Comparison of ENCODE assay signal across 36 mouse cellular contexts in genomic region chr11:96289293-96289692, GRCm38 (mm10). TPM values are rescaled to one million over a fixed set of nuclear protein-coding genes. Genes with fewer than 3 reads are reported as not detected.
DNase-seq lines count a peak whose midpoint lies in the region; ATAC-seq and TF ChIP-seq lines count a peak whose summit lies in the region.
"Had no signal": no experiment of that assay in that cellular context is flagged by ENCODE, and none has a peak within 500 bp of the region (broad histone marks: within the 10 kb centered on the region; RNA-seq: fewer than 3 reads in every experiment).

No protein-coding gene starts in this region.

- H3K27ac ChIP-seq in gastrocnemius, adult 2 months: 0 out of 2 replicates have a peak overlapping the region, but pooled peaks have one; percentile 40
- peak overlapping the region; percentile 100 for H3K27ac ChIP-seq in kidney, embryonic 15.5 days
- peak overlapping the region; percentile 100 for H3K27ac ChIP-seq in neural tube, embryonic 14.5 days (ENCODE audit: low read depth, low read length)
- H3K27ac ChIP-seq: embryonic facial prominence, embryonic 12.5 days; heart, adult 2 months; heart, embryonic 13.5 days; limb, embryonic 13.5 days; stomach, postnatal 0 days had no signal

- peaks cover 42% of the 10 kb centered on the region for H3K4me1 ChIP-seq in kidney, embryonic 15.5 days
- H3K4me1 ChIP-seq in neural tube, embryonic 14.5 days (ENCODE audit: control insufficient read depth, insufficient read depth, low read length): peaks cover 17% of the 10 kb centered on the region

- no peak for TF ChIP-seq CTCF in gastrocnemius, adult 2 months (IDR thresholded peaks at IDR 0.05)

- peak overlapping the region; percentile 96 for H3K9ac ChIP-seq in kidney, embryonic 15.5 days
- H3K9ac ChIP-seq in neural tube, embryonic 14.5 days (replicated peaks; ENCODE audit: low read depth, low read length): peak overlapping the region; percentile 100
- H3K9ac ChIP-seq: embryonic facial prominence, embryonic 12.5 days; heart, embryonic 13.5 days; limb, embryonic 13.5 days; liver, postnatal 0 days had no signal

- H3K4me2 ChIP-seq in kidney, embryonic 15.5 days: peak overlapping the region; percentile 90
- H3K4me2 ChIP-seq in neural tube, embryonic 14.5 days (ENCODE audit: low read depth, low read length): peak overlapping the region; percentile 100
- H3K4me2 ChIP-seq: embryonic facial prominence, embryonic 12.5 days; heart, embryonic 13.5 days; limb, embryonic 13.5 days; liver, embryonic 11.5 days; midbrain, embryonic 11.5 days had no signal

- intact Hi-C loops in gastrocnemius, adult 2 months (cut with DNase I): no loop called here
- intact Hi-C loops in heart, postnatal 25 days (cut with DNase I): no loop called here

- ATAC-seq in kidney, embryonic 15.5 days (replicated peaks; ENCODE audit: low FRiP score): no peak
- ATAC-seq in neural tube, embryonic 14.5 days (ENCODE audit: low read depth): no peak
- ATAC-seq: forebrain, embryonic 14.5 days; intestine, embryonic 16.5 days; liver, postnatal 0 days; midbrain, embryonic 16.5 days; Patski had no signal

- H3K4me3 ChIP-seq in gastrocnemius, adult 2 months: no peak overlapping the region
- peak overlapping the region; percentile 80 for H3K4me3 ChIP-seq in kidney, embryonic 15.5 days (replicated peaks)
- H3K4me3 ChIP-seq in neural tube, embryonic 14.5 days (ENCODE audit: low read depth, low read length): peak overlapping the region; percentile 95
- H3K4me3 ChIP-seq: embryonic facial prominence, embryonic 12.5 days; heart, adult 2 months; heart, embryonic 13.5 days; limb, embryonic 13.5 days had no signal

- H3K27me3 ChIP-seq in kidney, embryonic 15.5 days: no peaks in the 10 kb centered on the region
- no peaks in the 10 kb centered on the region for H3K27me3 ChIP-seq in neural tube, embryonic 14.5 days (ENCODE audit: control insufficient read depth, insufficient read depth, low read length)
- H3K27me3 ChIP-seq: Patski had no signal

- H3K36me3 ChIP-seq in kidney, embryonic 15.5 days: no peaks in the 10 kb centered on the region
- peaks cover 4% of the 10 kb centered on the region; the same call in 1 of the 2 replicates for H3K36me3 ChIP-seq in neural tube, embryonic 14.5 days (ENCODE audit: control insufficient read depth, insufficient read depth, low read length)
- H3K36me3 ChIP-seq: embryonic facial prominence, embryonic 12.5 days; G1E; heart, embryonic 13.5 days; limb, embryonic 13.5 days had no signal

- no peak for DNase-seq in gastrocnemius, adult 2 months
- no peak for DNase-seq in gastrocnemius, adult 18-20 months (ENCODE audit: low spot score)
- peak; percentile 56 for DNase-seq in kidney, adult 18-20 months
- DNase-seq in kidney, postnatal 10 days: no peak
- no peak for DNase-seq in heart, postnatal 25 days (ENCODE audit: low spot score)
- no peak for DNase-seq in right cerebral cortex, postnatal 36 days (ENCODE audit: low spot score in 2 of 2)
- DNase-seq: adrenal gland, postnatal 10 days; cerebellum, adult 8-10 months; cerebellum, postnatal 36 days; heart, adult 2 months; heart, postnatal 10 days; liver, postnatal 0 days; lung, postnatal 36 days; right cerebral cortex, adult 18-20 months; right cerebral cortex, postnatal 4 days; thymus, adult 18-20 months; thymus, postnatal 25 days had no signal

- WGBS in kidney, embryonic 15.5 days: 25% methylated on average over 21 of the region's 21 CpGs
- WGBS in neural tube, embryonic 14.5 days: 7% methylated on average over 21 of the region's 21 CpGs

- H3K9me3 ChIP-seq in kidney, embryonic 15.5 days (replicated peaks): no peaks in the 10 kb centered on the region
- H3K9me3 ChIP-seq in neural tube, embryonic 14.5 days (ENCODE audit: control insufficient read depth, low read length): no peaks in the 10 kb centered on the region
- H3K9me3 ChIP-seq: embryonic facial prominence, embryonic 12.5 days; G1E; heart, embryonic 13.5 days; limb, embryonic 13.5 days had no signal

RNA-seq across cellular contexts. Expression of gene Hoxb7, which starts 2.9 kb away (rescaled TPM):
- total RNA-seq in gastrocnemius, adult 2 months (2021): under 1 TPM; 0.47 to 0.56 TPM
- under 1 TPM; 0.41 to 0.81 TPM for total RNA-seq in gastrocnemius, adult 18-20 months (2021)
- 58.5 and 62.7 TPM in 2 replicates for polyA plus RNA-seq in kidney, embryonic 15.5 days (2015; fragmentation: Nextera tagmentation; extraction: Ambion mirVana)
- 120 and 133 TPM in 2 replicates for polyA plus RNA-seq in neural tube, embryonic 14.5 days (2014; fragmentation: Nextera tagmentation; extraction: Ambion mirVana)
- not detected for total RNA-seq in heart, postnatal 25 days (2021)
- total RNA-seq: G1E; heart, adult 2 months; heart, postnatal 10 days; layer of hippocampus, adult 8-10 months; layer of hippocampus, postnatal 25 days; left cerebral cortex, adult 8-10 months; left cerebral cortex, postnatal 36 days; megakaryocyte, adult 5-6 weeks had no signal
- polyA plus RNA-seq: embryonic facial prominence, embryonic 12.5 days; forebrain, embryonic 14.5 days; G1E; heart, adult 2 months; midbrain, embryonic 11.5 days; midbrain, embryonic 16.5 days had no signal

RNA-seq across cellular contexts. Expression of gene Hoxb6, which starts 3.0 kb away (rescaled TPM):
- under 1 TPM; 0.56 to 0.64 TPM for total RNA-seq in gastrocnemius, adult 2 months (2021)
- under 1 TPM; 0.38 to 0.39 TPM for total RNA-seq in gastrocnemius, adult 18-20 months (2021)
- 47.1 and 49.1 TPM in 2 replicates for polyA plus RNA-seq in kidney, embryonic 15.5 days (2015; fragmentation: Nextera tagmentation; extraction: Ambion mirVana)
- 138 and 141 TPM in 2 replicates for polyA plus RNA-seq in neural tube, embryonic 14.5 days (2014; fragmentation: Nextera tagmentation; extraction: Ambion mirVana)
- total RNA-seq in heart, postnatal 25 days (2021): not detected
- total RNA-seq: G1E; heart, adult 2 months; heart, postnatal 10 days; layer of hippocampus, adult 8-10 months; layer of hippocampus, postnatal 25 days; left cerebral cortex, adult 8-10 months; left cerebral cortex, postnatal 36 days; megakaryocyte, adult 5-6 weeks had no signal
- polyA plus RNA-seq: embryonic facial prominence, embryonic 12.5 days; forebrain, embryonic 14.5 days; heart, adult 2 months; liver, postnatal 0 days; midbrain, embryonic 11.5 days; midbrain, embryonic 16.5 days had no signal

RNA-seq across cellular contexts. Expression of gene Hoxb8, which starts 7.6 kb away (rescaled TPM):
- under 1 TPM; 0.14 to 0.23 TPM for total RNA-seq in gastrocnemius, adult 2 months (2021)
- under 1 TPM in 1 of 2 experiments, not detected in 1; 0.09 TPM for total RNA-seq in gastrocnemius, adult 18-20 months (2021)
- polyA plus RNA-seq in kidney, embryonic 15.5 days (2015; fragmentation: Nextera tagmentation; extraction: Ambion mirVana): 8.9 and 9.8 TPM in 2 replicates
- 78.6 and 120 TPM in 2 replicates for polyA plus RNA-seq in neural tube, embryonic 14.5 days (2014; fragmentation: Nextera tagmentation; extraction: Ambion mirVana)
- total RNA-seq in heart, postnatal 25 days (2021): not detected
- total RNA-seq: heart, adult 2 months; heart, postnatal 10 days; layer of hippocampus, adult 8-10 months; layer of hippocampus, postnatal 25 days; left cerebral cortex, adult 8-10 months; left cerebral cortex, postnatal 36 days; megakaryocyte, adult 5-6 weeks had no signal
- polyA plus RNA-seq: embryonic facial prominence, embryonic 12.5 days; forebrain, embryonic 14.5 days; heart, adult 2 months; heart, embryonic 13.5 days; liver, postnatal 0 days; midbrain, embryonic 11.5 days; midbrain, embryonic 16.5 days had no signal

RNA-seq across cellular contexts. Expression of gene Hoxb5, which starts 13.8 kb away (rescaled TPM):
- under 1 TPM; 0.26 to 0.28 TPM for total RNA-seq in gastrocnemius, adult 2 months (2021)
- total RNA-seq in gastrocnemius, adult 18-20 months (2021): under 1 TPM; 0.09 to 0.14 TPM
- polyA plus RNA-seq in kidney, embryonic 15.5 days (2015; fragmentation: Nextera tagmentation; extraction: Ambion mirVana): 18.8 and 20.2 TPM in 2 replicates
- 49.1 and 52.4 TPM in 2 replicates for polyA plus RNA-seq in neural tube, embryonic 14.5 days (2014; fragmentation: Nextera tagmentation; extraction: Ambion mirVana)
- total RNA-seq in heart, postnatal 25 days (2021): under 1 TPM; 0.10 to 0.14 TPM
- total RNA-seq: layer of hippocampus, adult 8-10 months; layer of hippocampus, postnatal 25 days; left cerebral cortex, adult 8-10 months; left cerebral cortex, postnatal 36 days; megakaryocyte, adult 5-6 weeks had no signal
- polyA plus RNA-seq: C2C12; forebrain, embryonic 14.5 days; midbrain, embryonic 11.5 days; midbrain, embryonic 16.5 days had no signal

RNA-seq across cellular contexts. Expression of gene Hoxb9, which starts 18.0 kb away (rescaled TPM):
- under 1 TPM in 1 of 2 experiments, not detected in 1; 0.14 TPM for total RNA-seq in gastrocnemius, adult 2 months (2021)
- under 1 TPM; 0.09 TPM for total RNA-seq in gastrocnemius, adult 18-20 months (2021)
- 22.3 and 27.2 TPM in 2 replicates for polyA plus RNA-seq in kidney, embryonic 15.5 days (2015; fragmentation: Nextera tagmentation; extraction: Ambion mirVana)
- 106 and 114 TPM in 2 replicates for polyA plus RNA-seq in neural tube, embryonic 14.5 days (2014; fragmentation: Nextera tagmentation; extraction: Ambion mirVana)
- total RNA-seq in heart, postnatal 25 days (2021): not detected
- total RNA-seq: G1E; heart, adult 2 months; heart, postnatal 10 days; layer of hippocampus, adult 8-10 months; layer of hippocampus, postnatal 25 days; left cerebral cortex, postnatal 36 days; megakaryocyte, adult 5-6 weeks had no signal
- polyA plus RNA-seq: C2C12; forebrain, embryonic 14.5 days; G1E; heart, adult 2 months; heart, embryonic 13.5 days; liver, postnatal 0 days; midbrain, embryonic 11.5 days; midbrain, embryonic 16.5 days had no signal

Comparison
In these comparisons a context has a peak if more than half of its experiments do, and no peak if none do; other contexts are left out.
1. H3K27ac ChIP-seq: peak in every context shown above with its lines; median percentile 100 in kidney, embryonic 15.5 days; 100 in neural tube, embryonic 14.5 days; 40 in gastrocnemius, adult 2 months.